Mouse (Mus musculus) left cerebral cortex, adult 8-10 months (tissue): ENCODE data around the gene Olfr1414. TPM values are rescaled to one million over a fixed set of nuclear protein-coding genes. Genes with fewer than 3 reads are reported as not detected.
"Not testable (repeated sequence)": the region's sequence is repeated elsewhere in the genome, so short reads cannot be mapped to it uniquely, and the experiment has no call there.

Source experiments
- DNase-seq, 2 experiments: peaks; one replicate each; pipeline ENCODE4 v3.0.0; 2022; ENCODE audit warnings: low spot score in 2 of 2
- microRNA-seq, 2 experiments: library from miRNA; unstranded; fragments of <30 nt; microRNA quantifications; one replicate each; pipeline ENCODE4 v1.2.0; 2022
- total RNA-seq, 4 experiments: library from RNA; stranded (reverse); gene quantifications; 2 replicates each; pipeline ENCODE4 v1.2.4; 2022

The Olfr1414 gene
- not detected for total RNA-seq

DNA sequence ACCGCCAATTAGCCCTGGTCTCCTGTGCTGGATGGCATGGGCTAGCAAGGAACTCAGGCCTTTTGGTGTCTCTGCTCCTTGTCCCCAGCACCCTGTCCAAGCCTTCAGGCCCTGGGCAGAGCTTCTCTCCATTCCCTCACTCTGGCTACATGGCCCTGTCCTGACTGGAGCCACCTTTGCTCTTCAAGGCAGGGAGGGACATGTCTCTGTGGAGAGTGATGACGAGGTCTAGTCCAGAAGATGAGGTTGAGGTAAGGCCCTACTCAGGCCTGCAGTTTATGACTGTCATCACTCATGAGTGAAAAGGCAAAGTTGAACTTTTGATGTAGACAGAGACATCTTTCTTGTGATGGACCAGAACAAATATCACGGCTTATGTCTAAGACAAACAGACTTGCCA is at the start of gene Olfr1414:
TSS of gene Olfr1414 (minus strand) at position 101 of the 400 bp plus-strand sequence.
- no peak for DNase-seq

- DNase-seq, result no peak
These were observed 27.5 kb upstream of the Olfr1414 start for GRCm38 (mm10) chr1:92545929-92546328.

- DNase-seq, result no peak
These were observed 20.6 kb upstream of the Olfr1414 start for GRCm38 (mm10) chr1:92539071-92539470.

DNA sequence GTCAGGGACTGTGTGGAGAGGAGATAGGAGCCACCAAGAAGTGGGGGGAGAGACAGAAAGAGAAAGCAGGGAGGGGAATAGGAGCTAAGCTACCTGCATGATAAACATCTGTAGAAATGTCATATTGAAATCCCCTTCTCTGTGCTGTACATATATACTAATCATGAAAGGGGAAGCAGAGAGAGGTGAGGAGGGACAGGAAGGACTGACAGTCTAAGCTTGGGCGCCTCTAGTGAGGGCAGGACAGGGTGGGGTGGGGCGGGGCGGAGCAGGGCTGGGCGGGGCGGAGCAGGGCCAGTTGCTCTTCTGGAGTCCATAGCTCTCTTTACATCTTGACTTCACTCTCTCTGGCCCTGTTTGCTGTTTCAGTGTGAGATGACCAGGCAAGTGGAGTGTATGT is 18.5 kb upstream of the Olfr1414 start:
- no peak for DNase-seq

- no peak for DNase-seq
These were observed 5.3 kb upstream of the Olfr1414 start for GRCm38 (mm10) chr1:92523764-92524163.

DNA sequence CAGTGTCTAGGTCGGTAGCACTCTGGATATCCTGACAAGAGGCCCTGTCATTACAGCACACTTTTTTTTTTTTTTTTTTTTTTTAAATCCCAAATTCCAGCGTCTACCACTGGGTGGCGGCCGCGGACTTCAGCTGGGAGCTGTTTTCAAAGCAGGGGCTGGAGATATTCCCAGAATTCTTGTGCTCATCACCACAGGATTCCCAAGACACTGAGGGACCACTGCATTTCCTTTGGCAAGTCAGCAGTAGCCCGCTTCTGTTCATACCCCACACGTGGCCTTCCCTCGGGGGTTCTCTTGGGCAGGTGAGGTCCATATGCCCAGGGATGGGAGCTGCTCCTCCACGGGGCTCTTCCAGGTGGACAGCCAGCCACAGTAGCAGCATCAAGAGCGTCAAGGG is 2.9 kb upstream of the Olfr1414 start:
- DNase-seq, result peak in 1 of 2 experiments; percentile 36

GRCm38 (mm10) chr1:92519046-92519445 is 585 bp upstream of the Olfr1414 start:
- peak in 1 of 2 experiments; percentile 81 for DNase-seq

DNA sequence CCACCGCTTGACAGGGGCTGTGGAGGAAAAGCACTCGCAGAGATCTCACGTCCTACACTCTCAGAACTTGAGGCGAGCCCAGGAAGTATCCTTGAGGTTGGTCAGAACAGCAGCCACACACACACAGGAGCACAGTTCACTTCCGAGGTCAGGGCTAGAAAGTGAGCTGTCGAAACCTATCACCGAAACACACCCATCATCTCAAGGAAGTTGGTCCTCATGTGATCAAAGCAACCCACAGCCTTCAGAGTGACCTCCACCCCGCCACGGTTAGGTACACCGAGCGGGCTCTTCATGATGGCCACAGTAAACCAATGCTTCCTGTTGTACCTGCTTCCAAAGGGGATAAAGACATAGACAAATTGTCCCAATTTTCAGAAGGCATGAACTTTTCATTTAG is 3.1 kb downstream of the Olfr1414 start:
- no peak for DNase-seq

- not testable (repeated sequence) for DNase-seq
These were observed 6.8 kb downstream of the Olfr1414 start for GRCm38 (mm10) chr1:92511646-92512045.

- DNase-seq, result no peak
These were observed 22.5 kb downstream of the Olfr1414 start, which contains the start of gene Olfr1415 for GRCm38 (mm10) chr1:92496001-92496400. Gene Olfr1415 (minus strand): TSS chr1:92496101.

DNA sequence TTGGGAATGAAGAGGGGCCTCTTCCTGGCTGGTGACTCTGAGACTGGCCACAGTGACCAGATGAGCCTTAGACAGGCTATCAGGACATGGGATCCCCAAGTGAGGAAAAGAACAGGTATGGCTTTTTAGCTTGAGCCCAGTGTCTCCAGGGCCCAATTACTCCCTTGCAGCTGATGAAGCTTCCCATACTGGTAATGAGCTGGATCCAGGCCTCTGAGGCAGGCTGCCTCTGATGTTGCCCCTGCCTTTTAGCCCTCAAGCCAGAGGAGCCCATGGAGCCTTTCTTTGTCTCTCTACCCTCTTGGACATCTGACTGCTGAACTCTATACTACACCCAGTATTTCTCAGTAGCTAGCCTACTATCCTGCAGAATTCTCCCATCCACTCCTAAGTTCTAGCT is 33.4 kb downstream of the Olfr1414 start, which contains the start of gene Olfr1416:
TSS of gene Olfr1416 (minus strand) at position 101 of the 400 bp plus-strand sequence.
- DNase-seq, result no peak

DNA sequence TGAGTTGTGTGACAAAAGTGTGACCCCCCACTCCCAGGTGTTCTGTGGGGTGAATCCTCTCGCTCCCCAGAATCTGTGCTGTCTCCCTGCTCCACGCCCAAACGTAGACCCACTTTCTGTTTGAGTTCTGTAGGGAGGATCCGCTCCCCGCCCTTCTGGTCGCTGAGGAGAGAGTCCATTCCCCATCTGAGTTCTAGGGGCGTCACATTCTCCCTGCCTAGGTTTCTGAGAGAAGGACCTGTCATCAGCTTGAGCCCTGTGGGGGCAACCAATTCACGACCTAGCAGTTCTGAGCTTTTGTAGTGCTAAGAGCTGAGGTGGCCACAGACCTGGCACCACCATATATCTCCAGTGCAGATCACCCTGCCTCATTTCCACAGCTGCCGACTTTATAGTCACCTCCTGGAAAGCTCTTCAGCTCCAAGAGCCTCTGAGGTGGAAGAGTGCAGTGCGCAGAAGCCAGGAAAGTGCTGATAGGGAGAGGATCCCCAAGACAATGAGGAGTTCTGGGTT is 44.3 kb downstream of the Olfr1414 start:
- DNase-seq, result no peak

DNA sequence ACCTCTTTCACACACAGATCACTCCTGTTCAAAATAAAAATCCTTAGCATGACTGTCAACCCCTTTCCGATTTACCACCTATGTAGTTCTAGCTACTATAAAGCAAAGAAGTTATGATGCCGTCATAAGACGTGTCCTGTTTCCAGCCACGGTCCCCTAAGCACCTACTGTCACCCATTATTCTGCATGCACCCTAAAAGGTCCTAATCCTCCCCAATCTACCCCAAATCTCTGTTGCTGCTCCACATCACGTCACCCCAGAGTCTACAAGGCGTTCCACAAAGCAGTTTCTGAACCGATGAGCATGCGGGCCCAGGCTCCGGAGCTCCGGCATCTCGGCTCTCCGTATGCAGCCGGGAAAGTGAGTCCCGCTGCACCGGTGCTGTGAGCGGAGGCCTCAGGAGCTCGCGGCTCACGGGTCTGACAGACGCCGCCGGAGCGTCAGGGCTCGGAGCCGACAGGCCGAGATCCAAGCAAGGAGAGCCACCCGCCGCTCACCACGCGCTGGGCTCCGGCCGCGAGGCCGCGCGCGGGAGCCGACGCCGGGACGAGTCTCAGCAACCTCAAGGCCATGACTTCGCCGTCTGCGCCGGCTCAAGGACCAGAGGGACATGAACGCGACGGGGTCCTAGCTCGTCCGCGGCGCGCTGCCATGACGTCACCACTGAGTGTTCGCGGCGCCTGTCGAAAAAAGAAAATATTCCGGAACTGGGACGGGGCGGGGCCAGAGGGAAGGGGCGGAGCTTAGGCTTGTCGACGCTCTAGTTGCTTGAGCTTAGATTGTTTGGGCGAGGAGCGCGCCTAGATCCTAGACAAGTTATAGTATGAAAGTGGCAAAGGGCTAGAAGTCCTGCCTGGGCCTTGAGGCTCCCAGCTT is 45.1 kb downstream of the Olfr1414 start, which contains the start of gene Ndufa10:
TSS of gene Ndufa10 (minus strand) at position 696 of the 877 bp plus-strand sequence.
- peak; percentile 81 to 97 for DNase-seq

DNA sequence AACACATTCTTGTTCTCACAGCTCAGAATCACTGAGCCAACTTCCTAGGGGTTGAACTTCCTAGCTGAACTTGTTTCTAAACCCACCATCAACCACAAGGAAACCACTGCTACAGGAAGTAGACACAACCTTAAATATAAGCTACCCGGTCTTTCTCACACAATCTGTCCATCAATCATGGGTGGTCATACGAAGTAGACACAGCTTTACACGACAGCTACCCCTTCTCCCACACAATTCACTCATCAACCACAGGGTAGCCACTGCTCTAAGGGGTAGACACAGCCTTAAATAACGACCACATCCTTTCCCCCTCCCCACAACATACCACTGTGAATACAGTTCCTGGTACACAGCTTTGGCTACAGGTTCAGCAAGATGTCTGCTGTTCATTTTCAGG is 49.6 kb downstream of the Olfr1414 start:
- DNase-seq, result no peak

GRCm38 (mm10) chr1:92458416-92458815 is 60.0 kb downstream of the Olfr1414 start:
- DNase-seq, result no peak

DNA sequence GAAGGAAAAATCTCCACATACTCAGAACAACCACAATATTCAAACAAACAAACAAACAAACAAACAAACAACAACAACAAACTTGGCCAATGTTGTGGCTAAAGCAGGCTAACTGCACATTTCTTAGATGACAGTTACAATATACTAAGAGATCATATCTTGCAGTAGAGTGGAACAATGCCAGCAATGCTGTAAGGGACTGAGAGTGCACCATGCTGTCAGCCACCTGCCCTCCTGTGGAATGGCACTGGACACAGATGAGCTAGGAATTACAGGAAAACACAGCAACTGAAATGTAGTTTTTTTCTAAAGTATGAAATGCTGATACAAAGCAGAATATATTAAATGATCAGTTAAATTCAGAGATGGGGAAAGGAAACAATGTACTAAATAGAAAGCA is 60.7 kb downstream of the Olfr1414 start:
- DNase-seq, result no peak

Small RNAs within 50 kb of the gene (microRNA-seq; reads per million reads assigned to microRNA genes)
- 2.6 to 6.7 reads per million in 2 experiments for gene Mir6900

Other genes starting within 250 kb of the Olfr1414 start
- 100 to 1,000 TPM; 219 to 243 (median 235) TPM for gene Ndufa10, start 44.8 kb downstream of the Olfr1414 start, total RNA-seq
- not detected for gene Olfr1416, start 33.5 kb downstream of the Olfr1414 start, total RNA-seq
- not detected for gene Olfr1415, start 22.6 kb downstream of the Olfr1414 start, total RNA-seq
- gene Olfr1413, start 52.7 kb upstream of the Olfr1414 start, total RNA-seq, result not detected
- gene Olfr1412, start 67.1 kb upstream of the Olfr1414 start, total RNA-seq, result not detected
- gene Olfr1411, start 75.8 kb upstream of the Olfr1414 start, total RNA-seq, result not detected
- gene Olfr1410, start 87.1 kb upstream of the Olfr1414 start, total RNA-seq, result not detected
- not detected for gene Olfr12, start 99.1 kb upstream of the Olfr1414 start, total RNA-seq
- gene Cops9, start 123.3 kb upstream of the Olfr1414 start, total RNA-seq, result 100 to 1,000 TPM; 199 to 246 (median 216) TPM
- under 1 TPM in 2 of 4 experiments, not detected in 2; 0.58 to 0.68 TPM for gene Otos, start 130.2 kb upstream of the Olfr1414 start, total RNA-seq